Mouse (Mus musculus): ENCODE results near the gene Iqcj.

- TF ChIP-seq CTCF (IDR thresholded peaks at IDR 0.05; ENCODE audit: extremely low read depth, insufficient read length, insufficient replicate concordance, low read depth, low read length) (no peak), POLR2A (IDR thresholded peaks at IDR 0.05; ENCODE audit: low read depth, low read length) (no peak)
These were observed 26.1 kb downstream of the Iqcj start for GRCm38 (mm10) chr3:67918098-67918497.
